Mouse (Mus musculus): ENCODE measurements around the gene Braf.

Gene Braf

DNA sequence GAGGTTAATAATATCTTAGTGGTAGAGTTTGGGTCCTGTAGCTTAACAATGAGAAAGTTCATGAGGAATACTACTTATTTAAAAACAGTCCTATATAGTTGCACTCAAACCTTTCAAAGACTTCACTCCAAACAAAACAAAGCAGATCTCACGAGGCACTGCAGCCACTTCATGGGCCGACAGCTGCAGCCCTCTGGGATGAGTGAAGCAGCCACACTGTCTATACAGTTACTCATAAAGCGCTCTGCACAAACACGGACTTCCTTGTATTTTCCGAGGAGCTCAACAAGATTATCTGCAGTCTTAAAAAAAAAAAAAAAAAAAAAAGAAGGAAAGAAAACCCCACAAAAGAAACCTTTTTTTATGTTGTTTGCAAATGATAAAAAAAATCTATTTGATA lies 117.9 kb downstream of the Braf start:
- no peak for DNase-seq (ENCODE audit: low read depth)

DNA sequence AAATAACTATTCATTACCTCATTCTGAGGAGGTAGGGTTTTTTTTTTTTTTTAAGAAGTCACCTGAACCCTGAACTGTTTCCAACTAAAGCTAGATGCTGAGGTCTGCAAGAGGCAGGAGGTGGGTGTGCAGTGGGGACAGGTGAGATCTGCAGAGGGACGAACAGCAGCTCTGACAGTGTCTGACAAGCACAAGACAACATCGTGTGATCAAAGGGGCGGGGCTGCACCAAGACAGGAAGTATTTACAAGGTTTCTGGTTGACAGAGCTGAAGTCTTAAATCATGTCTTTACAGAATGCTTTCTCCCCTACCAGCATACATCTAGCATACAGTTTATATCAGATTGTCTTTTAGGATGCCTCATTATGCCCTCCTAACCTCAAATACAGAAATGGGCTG lies 118.4 kb downstream of the Braf start:
- DNase-seq (ENCODE audit: low read depth), result no peak

DNA sequence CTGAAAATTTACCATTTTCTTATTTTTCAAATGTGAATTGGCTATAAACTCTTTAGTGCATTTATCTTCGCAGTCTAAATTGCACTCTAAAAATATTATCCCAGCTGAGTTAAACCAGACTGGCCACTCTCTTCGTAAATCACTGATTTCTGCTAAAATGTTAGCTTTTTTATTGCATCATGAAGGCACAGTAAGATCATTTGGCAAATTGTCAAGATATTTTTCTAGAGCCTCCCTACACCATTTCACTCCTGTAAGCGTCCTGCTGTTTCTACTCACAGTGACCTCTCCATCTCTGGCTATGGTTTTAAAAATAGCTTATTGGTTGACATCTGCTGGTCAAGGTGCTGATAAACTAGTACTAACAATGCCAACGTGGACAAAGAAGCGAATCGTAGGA lies 119.2 kb downstream of the Braf start:
- DNase-seq (ENCODE audit: low read depth), result no peak

DNA sequence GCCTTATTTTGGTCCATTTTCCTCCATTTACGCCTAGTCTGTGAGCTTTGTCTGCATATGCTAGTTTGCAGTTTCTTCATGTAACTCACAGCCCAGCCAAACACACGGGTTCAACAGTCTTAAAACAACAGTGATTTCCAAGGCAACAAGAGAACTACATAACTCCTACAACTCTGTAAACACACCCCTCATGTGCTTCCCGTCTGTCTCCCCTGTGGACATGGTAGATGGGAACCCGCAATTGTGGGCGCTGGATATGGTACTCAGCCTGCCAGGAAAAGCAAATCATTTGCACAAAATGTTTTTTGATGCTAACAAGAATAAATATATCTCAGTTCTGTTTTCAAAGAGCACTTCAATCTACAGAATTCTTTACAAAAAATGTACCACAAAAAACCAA lies 120.7 kb downstream of the Braf start:
- no peak for DNase-seq (ENCODE audit: low read depth)

DNA sequence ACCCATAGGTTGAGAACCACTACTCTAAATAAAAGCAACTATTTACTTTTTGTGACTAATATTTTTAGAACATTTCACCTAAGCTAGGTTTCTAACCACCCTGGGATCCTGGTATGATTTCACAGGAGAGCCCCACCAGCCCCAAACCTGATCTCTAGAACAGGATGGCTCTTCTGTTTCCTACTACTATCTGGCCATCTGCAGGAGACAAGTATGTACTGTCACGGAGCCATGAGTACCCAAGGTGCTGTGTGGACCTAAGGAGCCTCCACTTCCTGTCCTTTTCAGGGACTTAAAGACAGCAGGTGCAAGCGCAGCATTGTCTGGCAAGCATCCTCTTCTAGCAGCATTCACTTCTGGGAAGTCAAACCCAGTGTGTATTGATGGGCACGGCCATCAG lies 123.4 kb downstream of the Braf start:
- no peak for DNase-seq (ENCODE audit: low read depth)

DNA sequence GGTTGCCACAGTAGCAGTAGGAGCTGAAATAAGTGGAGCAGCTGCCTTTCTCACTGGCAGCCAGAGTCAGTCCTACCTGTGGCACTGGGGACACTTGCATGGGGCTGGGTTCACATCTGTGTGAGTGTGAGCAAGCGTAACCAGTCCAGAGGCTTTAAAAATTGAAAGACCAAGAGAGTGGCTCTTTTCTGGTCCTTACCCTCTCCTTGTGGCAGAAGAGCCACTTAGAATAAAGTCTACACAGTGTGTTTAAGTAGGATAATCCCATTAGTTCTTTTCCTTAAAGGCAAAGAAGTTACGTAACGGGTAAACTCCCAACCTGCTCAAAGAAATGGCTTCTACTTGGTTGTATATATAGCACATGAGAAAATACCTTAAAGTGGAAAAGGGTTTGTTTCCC lies 124.4 kb downstream of the Braf start:
- no peak for DNase-seq (ENCODE audit: low read depth)

DNA sequence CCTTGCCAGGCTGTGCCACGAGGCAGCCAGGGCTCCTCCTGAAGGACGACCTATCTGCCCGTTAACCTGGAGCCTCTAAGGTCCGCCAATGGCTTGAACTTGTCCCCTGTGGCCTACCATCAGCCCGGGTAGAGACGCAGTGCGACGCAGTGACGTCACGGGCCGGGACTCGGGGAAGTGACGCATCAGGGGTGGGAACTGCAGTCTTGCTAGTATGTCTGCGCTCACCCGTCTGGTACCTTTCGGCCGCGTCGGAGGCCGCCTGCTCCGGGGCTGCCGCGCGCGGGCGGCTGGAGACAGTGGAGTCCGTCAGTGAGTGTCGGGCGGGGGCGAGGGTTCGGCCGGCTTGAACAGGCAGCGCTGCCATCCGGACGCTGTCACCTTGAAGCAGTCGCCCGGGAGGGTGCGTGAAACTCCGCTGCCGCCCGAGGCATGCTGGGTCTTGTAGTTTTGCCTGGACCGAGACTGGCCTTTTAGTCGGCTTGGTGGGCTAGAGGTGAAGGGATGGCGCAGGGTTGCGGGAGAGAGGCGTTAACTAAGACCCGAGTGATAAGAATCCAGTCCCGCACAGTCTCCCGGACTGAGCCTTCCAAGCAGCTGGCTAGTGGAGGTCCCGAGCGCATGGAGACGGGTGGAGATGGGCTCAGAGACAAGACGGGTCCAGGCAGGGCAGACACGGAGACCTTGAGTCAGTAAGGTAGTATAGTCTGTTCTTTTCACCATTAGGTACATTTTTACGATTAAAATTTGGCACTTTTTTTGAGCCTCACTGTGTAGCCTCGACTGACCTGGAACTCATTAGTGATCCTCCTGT lies 132.7 kb downstream of the Braf start, which contains the start of gene Ndufb2:
TSS of gene Ndufb2 (plus strand) at position 174 of the 814 bp plus-strand sequence.
- DNase-seq (ENCODE audit: low read depth), result peak; percentile 89

DNA sequence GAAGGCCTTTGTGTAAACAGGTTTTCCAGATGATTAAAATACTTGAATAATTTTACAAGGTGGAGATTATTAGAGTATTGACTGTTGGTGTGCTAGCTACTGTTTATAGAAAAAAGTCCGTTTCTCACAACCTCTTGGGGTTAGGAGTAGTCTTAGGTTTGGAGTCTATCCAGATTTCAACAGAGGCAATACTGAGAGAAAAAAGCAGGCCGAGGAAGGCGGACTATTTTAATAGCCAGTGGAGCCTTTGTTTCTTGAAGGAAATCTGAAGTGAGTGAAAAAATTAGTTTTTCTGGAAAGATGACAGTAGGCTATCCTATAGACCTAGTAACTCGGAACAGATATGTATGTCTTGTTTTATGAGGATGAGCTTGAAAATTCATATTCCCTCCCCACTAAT lies 133.8 kb downstream of the Braf start:
- DNase-seq (ENCODE audit: low read depth), result no peak

DNA sequence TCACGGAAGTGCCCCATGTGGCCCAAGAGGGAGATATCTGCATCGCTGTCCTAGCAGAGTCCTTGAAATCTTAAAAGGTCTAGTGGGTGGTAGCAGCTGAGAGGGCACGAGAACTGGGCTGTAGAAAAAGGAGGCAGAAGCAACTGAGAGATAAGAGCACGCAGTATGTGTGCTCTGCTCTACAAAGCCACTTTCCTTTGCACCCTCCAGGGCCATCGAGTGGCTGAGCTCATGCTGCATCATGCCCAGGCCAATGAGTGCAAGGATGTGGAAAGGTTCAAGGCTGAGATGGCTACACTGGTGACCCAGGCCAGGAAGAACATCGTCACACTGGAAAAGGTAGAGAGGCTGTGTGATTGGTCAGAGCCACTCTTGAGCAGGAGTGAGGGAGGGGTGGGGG lies 139.7 kb downstream of the Braf start, which contains the start of gene Gm42420:
TSS of gene Gm42420 (plus strand) at position 237 of the 400 bp plus-strand sequence.
- no peak for DNase-seq (ENCODE audit: low read depth)

DNA sequence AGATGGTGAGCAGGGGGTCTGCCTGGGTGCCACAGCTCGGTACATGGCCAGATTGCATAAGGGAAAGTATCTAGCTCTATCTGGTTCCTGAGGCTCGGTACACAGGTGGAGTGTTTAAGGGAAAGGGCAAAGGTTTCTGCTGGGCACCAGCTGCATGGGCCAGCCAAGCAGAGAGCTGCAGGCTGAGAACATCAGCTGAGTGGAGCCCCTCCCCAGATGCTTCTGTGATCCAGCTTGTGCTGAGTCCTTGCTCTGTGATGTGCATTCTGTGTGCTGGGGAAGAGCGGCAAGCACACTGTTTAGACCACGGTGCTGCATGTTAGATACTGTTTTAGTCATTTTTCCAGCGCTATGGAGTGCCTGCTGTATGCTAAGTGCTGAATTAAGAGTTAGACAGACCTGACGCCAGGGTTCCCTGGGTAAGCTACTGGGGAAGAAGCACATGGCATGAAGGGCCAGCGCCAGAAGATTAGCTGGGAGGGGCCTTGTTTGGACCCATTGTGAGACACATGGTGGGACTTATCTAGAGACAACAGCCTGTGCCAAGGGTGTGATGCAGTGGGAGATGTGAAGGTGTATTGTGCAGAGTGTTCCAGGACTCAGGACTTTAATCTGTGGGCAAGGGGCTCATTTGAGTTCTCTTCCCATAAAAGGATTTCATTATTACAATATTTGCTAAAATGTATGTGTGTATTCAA lies 144.0 kb downstream of the Braf start:
- DNase-seq (ENCODE audit: low read depth), result no peak

DNA sequence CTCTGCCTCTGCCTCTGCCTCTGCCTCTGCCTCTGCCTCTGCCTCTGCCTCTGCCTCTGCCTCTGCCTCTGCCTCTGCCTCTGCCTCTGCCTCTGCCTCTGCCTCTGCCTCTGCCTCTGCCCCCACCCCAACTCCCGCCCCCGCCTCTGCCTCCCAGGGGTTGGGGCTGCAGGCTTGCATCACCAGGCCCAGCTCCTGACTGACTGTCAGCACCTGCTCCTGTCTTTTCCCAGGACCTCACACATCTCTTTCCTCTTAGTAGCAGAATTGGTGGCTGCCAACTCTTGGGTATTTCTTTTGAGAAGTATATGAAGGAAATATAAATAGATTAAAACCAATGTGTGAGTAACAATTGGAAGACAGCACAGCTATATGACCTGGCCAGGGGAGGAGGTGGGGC lies 144.7 kb downstream of the Braf start:
- no peak for DNase-seq (ENCODE audit: low read depth)

DNA sequence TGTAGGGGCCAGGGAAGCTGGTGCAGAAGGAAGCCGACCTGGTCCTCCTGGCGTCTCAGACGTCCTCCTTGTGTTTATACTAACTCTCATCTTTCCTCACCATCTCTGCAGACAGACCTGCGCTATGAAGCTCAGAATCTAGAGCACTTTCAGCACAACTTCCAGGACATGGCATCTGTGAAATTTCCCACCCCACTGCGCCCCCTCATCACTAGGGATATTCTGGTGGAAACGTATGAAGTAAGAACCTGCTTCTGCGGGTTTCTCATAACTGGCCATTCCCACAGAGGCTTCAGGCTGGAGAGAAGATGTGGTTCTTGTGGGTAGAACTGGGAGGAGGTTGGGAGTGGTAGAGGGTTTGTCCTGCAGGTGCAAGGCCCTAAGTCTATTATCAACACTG lies 145.7 kb downstream of the Braf start:
- DNase-seq (ENCODE audit: low read depth), result no peak

DNA sequence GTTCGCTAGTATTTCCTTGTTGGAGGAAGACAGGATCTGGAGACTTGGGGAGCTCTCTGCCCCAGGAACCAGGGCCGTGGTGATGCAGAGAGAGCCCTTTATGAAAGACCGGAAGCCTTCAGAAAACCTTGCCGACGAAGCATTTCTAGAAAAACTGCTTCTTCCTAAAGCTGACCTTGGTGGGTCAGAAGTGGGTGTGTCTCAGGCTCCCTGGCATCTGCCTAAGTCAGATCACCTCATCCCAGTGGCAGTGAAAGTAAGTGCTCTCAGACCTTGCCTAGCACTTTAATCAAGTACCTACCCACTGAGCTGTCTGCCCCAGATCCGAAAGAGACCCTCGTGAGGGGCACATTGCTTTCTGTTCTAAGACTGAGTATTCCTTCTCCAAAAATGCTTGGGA lies 150.3 kb downstream of the Braf start:
- DNase-seq (ENCODE audit: low read depth), result no peak

DNA sequence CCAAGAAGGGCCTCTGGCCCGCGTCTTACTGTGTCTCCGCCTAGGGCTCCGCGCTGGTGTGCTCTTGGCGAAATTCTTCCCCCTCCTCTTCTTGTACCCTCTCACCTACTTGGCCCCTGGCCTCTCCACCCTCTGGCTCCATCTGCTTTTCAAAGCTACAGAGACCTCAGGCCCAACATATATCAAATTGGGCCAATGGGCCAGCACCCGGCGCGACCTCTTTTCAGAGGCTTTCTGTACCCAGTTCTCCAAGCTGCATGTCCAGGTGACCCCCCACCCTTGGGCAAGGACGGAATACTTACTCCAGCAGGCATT lies 150.8 kb downstream of the Braf start:
- no peak for DNase-seq (ENCODE audit: low read depth)

DNA sequence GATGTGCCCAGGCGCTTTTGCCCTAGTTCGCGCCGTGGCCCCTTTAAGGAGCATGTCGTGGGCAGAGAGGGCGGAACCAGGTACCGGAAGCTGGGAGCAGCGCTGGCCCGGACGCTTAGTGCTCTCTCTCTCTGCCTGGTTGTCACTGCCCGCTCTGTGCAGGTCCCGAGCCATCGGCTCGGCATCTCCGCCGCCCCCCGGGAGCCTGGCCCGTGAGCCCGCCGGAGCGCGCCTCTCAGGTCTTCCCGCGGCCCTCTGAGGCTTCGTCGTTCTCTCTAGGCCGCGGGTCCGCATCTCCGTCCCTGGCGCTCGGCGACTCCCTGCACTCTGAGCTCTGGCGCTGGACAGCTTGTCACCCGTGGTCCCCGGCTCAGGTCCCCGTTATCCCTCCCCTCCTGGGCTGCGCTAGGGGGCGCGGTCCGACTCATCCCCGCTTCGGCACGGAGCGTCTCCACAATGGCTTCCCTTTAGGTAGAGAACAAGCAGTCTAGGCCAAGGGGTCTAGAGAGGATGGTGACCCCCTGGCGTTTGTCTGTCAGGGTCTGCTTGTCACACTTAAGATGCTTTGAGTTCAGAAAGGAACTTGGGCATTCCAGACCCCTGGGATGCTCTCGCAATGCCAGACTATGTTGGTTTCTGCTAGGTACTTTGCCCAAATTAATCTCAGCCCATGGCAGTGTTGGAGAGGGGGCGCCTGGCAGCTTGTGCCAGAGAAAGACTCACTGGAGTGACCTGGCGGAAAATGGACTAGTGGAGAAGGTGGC lies 151.3 kb downstream of the Braf start, which contains the start of gene Adck2:
TSS of gene Adck2 (plus strand) at position 83 of the 764 bp plus-strand sequence.
- peak; percentile 75 for DNase-seq (ENCODE audit: low read depth)

DNA sequence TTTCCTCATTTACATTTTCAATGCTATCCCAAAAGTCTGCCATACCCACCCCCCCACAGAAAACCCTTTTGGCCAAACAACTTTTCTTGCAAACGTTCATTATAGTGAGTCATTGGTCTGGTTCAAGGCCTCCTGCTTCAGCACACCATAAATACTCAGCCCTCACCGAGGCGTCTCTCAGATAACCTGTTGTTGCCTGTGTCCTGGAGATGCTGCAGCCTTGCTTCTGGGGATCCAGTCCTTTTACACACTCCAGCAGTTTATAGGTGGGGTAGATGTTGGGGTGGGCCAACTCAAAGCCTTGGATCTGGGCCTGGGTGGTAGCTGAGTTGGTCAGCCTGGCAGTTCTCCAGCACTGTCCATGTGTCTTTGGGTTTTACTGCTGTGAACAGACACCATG lies 154.8 kb downstream of the Braf start:
- DNase-seq (ENCODE audit: low read depth), result no peak

DNA sequence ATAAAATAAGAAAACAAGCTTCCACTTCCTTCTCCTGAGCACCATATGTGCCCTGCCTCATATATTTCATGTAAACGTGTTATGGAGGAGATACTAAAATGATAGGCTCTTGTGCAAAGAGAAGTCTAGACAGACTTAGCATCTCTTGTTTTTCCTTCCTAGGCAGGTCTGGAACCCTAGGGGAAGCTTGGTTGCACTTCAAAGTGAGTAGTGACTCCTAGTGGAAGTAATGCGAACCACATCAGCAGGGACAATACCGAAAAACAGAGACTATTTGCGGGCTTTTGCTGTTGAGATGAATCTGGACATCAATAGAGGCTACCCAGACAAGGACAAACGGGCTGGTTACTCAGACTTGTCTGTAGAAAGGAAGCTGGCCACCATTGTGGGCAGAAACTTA lies 157.7 kb downstream of the Braf start:
- DNase-seq (ENCODE audit: low read depth), result no peak

DNA sequence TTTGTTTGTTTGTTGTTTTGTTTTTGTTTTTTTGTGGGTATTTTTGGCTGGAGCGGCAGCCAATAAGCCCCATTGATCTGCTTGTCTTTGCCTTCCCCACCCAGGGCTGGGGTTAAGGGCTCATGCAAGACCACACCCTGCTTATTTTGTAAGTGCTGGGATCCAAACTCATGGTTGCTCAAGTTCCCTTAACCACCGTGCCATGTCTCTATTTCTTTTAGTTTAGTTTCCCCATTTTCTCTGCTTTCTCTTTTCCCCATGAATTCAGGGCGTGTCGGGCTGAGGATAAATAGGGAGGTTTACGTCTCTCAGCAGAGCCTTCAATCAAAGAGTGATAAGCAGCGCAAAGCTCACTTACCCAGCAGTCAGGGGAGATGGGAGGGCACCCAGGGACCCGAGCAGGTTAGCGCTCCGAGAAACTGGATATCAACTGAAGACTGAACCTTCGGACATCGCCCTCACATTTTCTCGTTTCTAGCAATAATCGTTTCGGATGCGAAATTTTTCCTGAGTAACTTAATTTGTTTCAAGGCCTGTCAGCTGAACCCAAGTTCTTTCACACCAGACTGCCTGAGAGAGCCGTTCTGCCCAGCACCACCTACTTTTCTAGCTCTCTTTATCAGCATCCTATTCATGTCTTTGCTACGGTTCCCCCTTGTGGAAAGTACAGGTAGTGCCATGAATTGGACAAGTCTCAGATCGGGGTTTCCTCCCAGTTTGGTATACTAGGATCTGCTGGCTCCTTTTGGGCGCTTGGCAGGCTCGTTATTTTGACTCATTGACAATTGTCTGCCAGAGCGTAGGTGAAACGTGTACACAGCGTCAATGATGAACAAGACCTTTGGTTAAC lies 162.9 kb downstream of the Braf start:
- peak; percentile 94 for DNase-seq (ENCODE audit: low read depth)

DNA sequence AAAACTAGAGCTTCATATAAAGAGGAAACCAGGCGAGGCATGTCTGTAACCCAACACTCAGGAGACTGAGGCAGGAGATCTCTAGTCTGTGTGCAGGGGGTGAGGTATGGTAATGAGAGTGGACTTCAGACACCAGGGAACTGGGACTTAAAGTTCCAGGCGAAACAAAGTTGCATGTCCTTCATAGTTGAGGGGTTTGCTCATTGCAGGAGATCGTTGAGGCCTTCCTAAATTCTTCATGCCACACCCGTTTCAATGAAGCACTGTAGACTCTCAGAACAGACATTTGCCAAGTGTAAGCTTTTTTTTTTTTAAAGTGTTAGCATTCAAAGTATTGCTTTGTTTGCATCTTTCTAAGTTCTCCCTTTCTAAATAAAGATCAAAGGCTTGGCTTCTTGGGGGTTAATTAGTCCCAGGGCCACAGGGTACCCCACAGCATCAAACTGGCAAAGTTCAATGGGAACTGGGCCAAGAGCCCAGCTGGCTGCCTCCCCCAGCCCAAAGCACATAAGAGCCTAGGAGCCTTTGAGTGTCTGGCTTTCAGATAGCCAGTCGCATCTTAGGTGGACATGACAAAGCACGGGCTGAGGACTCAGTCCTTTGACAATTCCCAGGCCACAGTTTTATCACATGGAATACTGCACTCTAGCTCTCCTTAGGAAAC lies 165.9 kb downstream of the Braf start:
- DNase-seq (ENCODE audit: low read depth), result no peak

DNA sequence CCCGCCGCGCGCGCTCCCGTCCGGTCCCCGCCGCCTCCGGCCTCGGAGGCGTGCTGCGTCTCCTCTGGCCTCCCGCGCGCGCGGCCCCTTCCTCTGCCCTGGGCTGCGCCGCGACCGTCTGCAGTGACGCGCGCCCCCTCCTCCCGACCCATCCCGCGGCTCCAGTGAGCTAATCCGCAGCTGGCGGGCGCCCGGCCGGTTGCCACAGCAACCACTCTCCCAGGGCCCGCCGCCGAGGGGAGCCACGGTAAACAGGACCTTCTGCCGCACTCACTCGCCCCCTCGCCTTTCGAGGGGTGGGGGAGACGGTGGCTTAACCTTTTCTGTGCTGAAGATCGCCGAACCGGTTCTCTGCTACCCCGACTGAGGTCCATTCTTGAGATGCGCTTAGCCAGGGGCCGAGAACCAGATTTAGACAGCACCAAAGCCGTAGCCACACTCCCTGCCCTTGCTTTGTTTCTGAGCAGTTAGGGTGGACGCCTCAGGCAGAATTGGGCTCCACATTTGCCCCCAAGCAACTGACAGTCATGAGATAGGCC lies 167.5 kb downstream of the Braf start, which contains the start of gene Dennd2a:
TSS of gene Dennd2a (minus strand) at position 145 of the 539 bp plus-strand sequence.
- DNase-seq (ENCODE audit: low read depth), result no peak
